ENCODE assay signal across 20 mouse cellular contexts in the genomic region with DNA sequence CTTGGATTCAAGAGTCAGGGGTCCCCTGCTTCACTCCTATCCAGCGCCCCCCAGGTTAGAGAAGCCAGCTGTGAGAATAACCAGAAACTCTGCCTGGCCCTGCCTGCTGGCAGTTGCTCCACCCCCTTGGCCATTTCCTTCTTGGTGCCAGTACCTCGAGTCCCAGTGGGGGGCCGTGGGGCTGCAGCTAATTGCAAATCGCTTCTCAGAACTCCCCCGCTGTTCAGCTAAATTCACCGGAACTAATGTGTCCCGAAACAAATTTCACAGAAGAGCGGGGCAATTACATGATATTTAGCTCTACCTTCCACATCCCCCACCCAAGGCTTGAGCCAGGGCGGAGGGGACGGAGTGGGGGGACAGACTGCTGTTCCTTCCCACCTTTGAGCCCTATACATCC.
DNase-seq lines count a peak whose midpoint lies in the region; ATAC-seq and TF ChIP-seq lines count a peak whose summit lies in the region.
"Had no signal": no experiment of that assay in that cellular context is flagged by ENCODE, and none has a peak within 500 bp of the region (broad histone marks: within the 10 kb centered on the region; RNA-seq: fewer than 3 reads in every experiment).

No protein-coding gene starts in this region.

- DNase-seq in embryonic facial prominence, embryonic 11.5 days (ENCODE audit: low spot score) = peak; percentile 9
- DNase-seq in embryonic facial prominence, embryonic 10.5 days (ENCODE audit: low spot score) = no peak
- peak; percentile 51 for DNase-seq in midbrain, postnatal 0 days (ENCODE audit: low spot score)
- DNase-seq in embryonic facial prominence, embryonic 14.5 days (ENCODE audit: low spot score) = peak; percentile 34
- peak; percentile 63 for DNase-seq in retina, embryonic 14.5 days (ENCODE audit: low spot score)
- DNase-seq in heart, adult 11 months = no peak
- DNase-seq: gastrocnemius, postnatal 36 days; heart, postnatal 10 days; kidney, adult 2 months; kidney, postnatal 25 days; spleen, adult 18-20 months had no signal

- no peak overlapping the region for H3K4me2 ChIP-seq in embryonic facial prominence, embryonic 11.5 days (ENCODE audit: low read depth, low read length)
- H3K4me2 ChIP-seq in midbrain, postnatal 0 days (ENCODE audit: low read depth, low read length, poor library complexity, severe bottlenecking) = no peak overlapping the region
- H3K4me2 ChIP-seq in midbrain, embryonic 15.5 days = no peak overlapping the region
- H3K4me2 ChIP-seq in embryonic facial prominence, embryonic 14.5 days (ENCODE audit: low read depth, low read length) = no peak overlapping the region
- H3K4me2 ChIP-seq: embryonic facial prominence, embryonic 15.5 days; liver, embryonic 12.5 days; lung, embryonic 15.5 days; stomach, embryonic 15.5 days had no signal

- H3K9ac ChIP-seq in embryonic facial prominence, embryonic 11.5 days (replicated peaks; ENCODE audit: low read length) = no peak overlapping the region
- H3K9ac ChIP-seq in midbrain, postnatal 0 days (replicated peaks; ENCODE audit: low read length, poor library complexity, severe bottlenecking) = no peak overlapping the region
- no peak overlapping the region for H3K9ac ChIP-seq in midbrain, embryonic 15.5 days
- H3K9ac ChIP-seq in embryonic facial prominence, embryonic 14.5 days (ENCODE audit: low read depth, low read length) = no peak overlapping the region
- H3K9ac ChIP-seq: embryonic facial prominence, embryonic 15.5 days; liver, embryonic 12.5 days; lung, embryonic 15.5 days; stomach, embryonic 15.5 days had no signal

- H3K4me1 ChIP-seq in embryonic facial prominence, embryonic 11.5 days (ENCODE audit: control insufficient read depth, insufficient read depth, low read length) = no peaks in the 10 kb centered on the region; the same call in 1 of the 2 replicates
- peaks cover 29% of the 10 kb centered on the region for H3K4me1 ChIP-seq in embryonic facial prominence, embryonic 10.5 days
- 0 out of 2 replicates have a peak, but pooled peaks cover 5% of the 10 kb centered on the region for H3K4me1 ChIP-seq in midbrain, postnatal 0 days (ENCODE audit: insufficient read depth, low read length)
- peaks cover 37% of the 10 kb centered on the region for H3K4me1 ChIP-seq in midbrain, embryonic 15.5 days
- no peaks in the 10 kb centered on the region for H3K4me1 ChIP-seq in embryonic facial prominence, embryonic 14.5 days (ENCODE audit: control insufficient read depth, insufficient read depth, low read length)
- H3K4me1 ChIP-seq: lung, embryonic 15.5 days had no signal

- no peak for ATAC-seq in embryonic facial prominence, embryonic 11.5 days (replicated peaks; ENCODE audit: insufficient number of reproducible peaks, low FRiP score, low TSS enrichment, low read depth)
- no peak for ATAC-seq in midbrain, postnatal 0 days (ENCODE audit: low FRiP score)
- no peak for ATAC-seq in midbrain, embryonic 15.5 days (replicated peaks)
- no peak for ATAC-seq in embryonic facial prominence, embryonic 14.5 days (ENCODE audit: low read depth)
- ATAC-seq in megakaryocyte, adult 5-6 weeks (ENCODE audit: poor library complexity, severe bottlenecking) = no peak
- ATAC-seq: liver, embryonic 12.5 days; Patski had no signal

- H3K36me3 ChIP-seq in embryonic facial prominence, embryonic 11.5 days (replicated peaks; ENCODE audit: control insufficient read depth, insufficient read depth, low read depth, low read length) = no peaks in the 10 kb centered on the region
- H3K36me3 ChIP-seq in embryonic facial prominence, embryonic 10.5 days (replicated peaks) = no peaks in the 10 kb centered on the region
- no peaks in the 10 kb centered on the region for H3K36me3 ChIP-seq in midbrain, postnatal 0 days (ENCODE audit: insufficient read depth, low read length)
- H3K36me3 ChIP-seq in midbrain, embryonic 15.5 days (replicated peaks) = no peaks in the 10 kb centered on the region
- no peaks in the 10 kb centered on the region for H3K36me3 ChIP-seq in embryonic facial prominence, embryonic 14.5 days (ENCODE audit: control insufficient read depth, insufficient read depth, low read length)
- H3K36me3 ChIP-seq: embryonic facial prominence, embryonic 15.5 days; heart, embryonic 10.5 days; liver, embryonic 12.5 days; lung, embryonic 15.5 days; stomach, embryonic 15.5 days had no signal

- H3K9me3 ChIP-seq in embryonic facial prominence, embryonic 11.5 days (replicated peaks; ENCODE audit: control insufficient read depth, low read length) = no peaks in the 10 kb centered on the region
- H3K9me3 ChIP-seq in embryonic facial prominence, embryonic 10.5 days = no peaks in the 10 kb centered on the region
- no peaks in the 10 kb centered on the region for H3K9me3 ChIP-seq in midbrain, postnatal 0 days (ENCODE audit: low read length)
- H3K9me3 ChIP-seq in midbrain, embryonic 15.5 days = no peaks in the 10 kb centered on the region
- H3K9me3 ChIP-seq in embryonic facial prominence, embryonic 14.5 days (ENCODE audit: control insufficient read depth, low read length) = no peaks in the 10 kb centered on the region
- H3K9me3 ChIP-seq: embryonic facial prominence, embryonic 15.5 days; heart, embryonic 10.5 days; liver, embryonic 12.5 days; lung, embryonic 15.5 days; stomach, embryonic 15.5 days had no signal

- TF ChIP-seq CTCF in midbrain, postnatal 0 days (IDR thresholded peaks at IDR 0.05) = no peak

- H3K27ac ChIP-seq in embryonic facial prominence, embryonic 11.5 days (replicated peaks; ENCODE audit: low read depth, low read length) = no peak overlapping the region
- no peak overlapping the region for H3K27ac ChIP-seq in embryonic facial prominence, embryonic 10.5 days (replicated peaks)
- no peak overlapping the region for H3K27ac ChIP-seq in midbrain, postnatal 0 days (ENCODE audit: low read depth, low read length)
- no peak overlapping the region for H3K27ac ChIP-seq in midbrain, embryonic 15.5 days
- H3K27ac ChIP-seq in embryonic facial prominence, embryonic 14.5 days (replicated peaks; ENCODE audit: low read depth, low read length) = no peak overlapping the region
- H3K27ac ChIP-seq: embryonic facial prominence, embryonic 15.5 days; heart, embryonic 10.5 days; liver, embryonic 12.5 days; lung, embryonic 15.5 days; macrophage; stomach, embryonic 15.5 days had no signal

- peaks cover 39% of the 10 kb centered on the region for H3K27me3 ChIP-seq in embryonic facial prominence, embryonic 11.5 days (ENCODE audit: control insufficient read depth, insufficient read depth, low read length)
- H3K27me3 ChIP-seq in embryonic facial prominence, embryonic 10.5 days (replicated peaks; ENCODE audit: low read depth, poor library complexity, severe bottlenecking) = peaks cover 94% of the 10 kb centered on the region
- H3K27me3 ChIP-seq in midbrain, postnatal 0 days (ENCODE audit: insufficient read depth, low read length) = no peaks in the 10 kb centered on the region; the same call in 1 of the 2 replicates
- H3K27me3 ChIP-seq in midbrain, embryonic 15.5 days (replicated peaks) = peaks cover 23% of the 10 kb centered on the region
- H3K27me3 ChIP-seq in embryonic facial prominence, embryonic 14.5 days (replicated peaks; ENCODE audit: control insufficient read depth, insufficient read depth, low read length) = peaks cover 56% of the 10 kb centered on the region

- 7% methylated on average over 10 of the region's 10 CpGs for WGBS in embryonic facial prominence, embryonic 11.5 days
- WGBS in embryonic facial prominence, embryonic 10.5 days = 9% methylated on average over 10 of the region's 10 CpGs
- 9% methylated on average over 10 of the region's 10 CpGs for WGBS in midbrain, postnatal 0 days
- 7% methylated on average over 10 of the region's 10 CpGs for WGBS in midbrain, embryonic 15.5 days
- WGBS in embryonic facial prominence, embryonic 14.5 days = 9% methylated on average over 10 of the region's 10 CpGs

- H3K4me3 ChIP-seq in embryonic facial prominence, embryonic 11.5 days (ENCODE audit: low read depth, low read length) = no peak overlapping the region
- H3K4me3 ChIP-seq in embryonic facial prominence, embryonic 10.5 days = no peak overlapping the region
- no peak overlapping the region for H3K4me3 ChIP-seq in midbrain, postnatal 0 days (ENCODE audit: low read depth, low read length)
- no peak overlapping the region for H3K4me3 ChIP-seq in midbrain, embryonic 15.5 days
- no peak overlapping the region for H3K4me3 ChIP-seq in embryonic facial prominence, embryonic 14.5 days (ENCODE audit: low read depth, low read length)
- H3K4me3 ChIP-seq: embryonic facial prominence, embryonic 15.5 days; heart, embryonic 10.5 days; liver, embryonic 12.5 days; lung, embryonic 15.5 days; stomach, embryonic 15.5 days had no signal

Comparison
In these comparisons a context has a peak if more than half of its experiments do, and no peak if none do; other contexts are left out.
1. DNase-seq: peak in embryonic facial prominence, embryonic 11.5 days (single experiment), midbrain, postnatal 0 days (single experiment), embryonic facial prominence, embryonic 14.5 days (single experiment) and retina, embryonic 14.5 days (single experiment); none in embryonic facial prominence, embryonic 10.5 days (single experiment) and heart, adult 11 months (single experiment).